Mouse (Mus musculus) spleen, embryonic (tissue): ENCODE results near the gene Atg9b.

ENCODE experiments used
- CTCF ChIA-PET: fragments of 350-600 bp; sonication (Branson Sonifier 250); formaldehyde crosslinking; loops from one replicate; lab custom pipeline; 2022; lab: Charles Lee

Atg9b gene

DNA sequence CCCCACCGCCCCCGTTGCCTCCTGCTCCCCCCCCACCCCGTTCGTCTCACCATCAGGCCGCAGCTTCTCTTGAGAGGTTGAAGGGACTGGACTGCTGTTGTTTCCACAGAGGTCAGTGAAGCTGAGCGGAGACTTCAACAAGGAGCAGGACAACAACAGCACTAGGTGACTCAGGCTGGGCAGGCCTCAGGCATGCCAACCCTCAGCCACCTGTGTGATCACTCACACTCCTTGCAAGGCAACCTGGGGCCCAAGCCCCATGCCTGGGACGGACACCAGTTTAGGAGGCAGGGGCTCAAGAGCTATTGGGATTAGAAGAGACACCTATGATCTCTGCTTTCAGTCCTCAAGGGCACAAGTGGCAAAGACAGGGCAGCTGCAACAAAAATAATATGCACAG is at the start of gene Atg9b:
Gene Atg9b, minus strand, starts transcription at position 280 of the 400 bp plus-strand sequence.
- CTCF ChIA-PET = interaction anchor here (1.6 kb wide), 1 partner anchor 8 kb away, joined by 5 read pairs; no protein-coding TSS in a partner anchor

DNA sequence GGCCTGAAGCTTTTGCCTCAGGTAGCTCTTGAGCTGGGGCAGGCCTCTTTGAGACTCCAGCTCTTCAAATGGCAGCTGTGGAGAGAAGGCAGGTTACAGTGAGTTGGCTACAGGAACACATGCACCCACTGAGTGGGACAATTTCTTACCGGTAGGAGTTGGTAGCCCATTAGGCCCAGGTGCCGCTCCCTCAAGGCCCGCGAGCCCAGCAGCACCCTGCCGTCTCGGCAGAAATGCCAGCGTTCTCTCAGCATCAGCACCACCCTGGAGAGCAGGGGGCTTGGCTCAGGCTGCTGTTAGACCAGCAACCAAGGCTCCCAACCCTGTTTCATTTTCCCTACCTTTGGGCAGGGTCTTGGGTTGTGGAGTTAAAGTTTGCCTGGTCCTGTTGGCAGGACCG is 49.2 kb upstream of the Atg9b start:
- CTCF ChIA-PET = no interaction called here

DNA sequence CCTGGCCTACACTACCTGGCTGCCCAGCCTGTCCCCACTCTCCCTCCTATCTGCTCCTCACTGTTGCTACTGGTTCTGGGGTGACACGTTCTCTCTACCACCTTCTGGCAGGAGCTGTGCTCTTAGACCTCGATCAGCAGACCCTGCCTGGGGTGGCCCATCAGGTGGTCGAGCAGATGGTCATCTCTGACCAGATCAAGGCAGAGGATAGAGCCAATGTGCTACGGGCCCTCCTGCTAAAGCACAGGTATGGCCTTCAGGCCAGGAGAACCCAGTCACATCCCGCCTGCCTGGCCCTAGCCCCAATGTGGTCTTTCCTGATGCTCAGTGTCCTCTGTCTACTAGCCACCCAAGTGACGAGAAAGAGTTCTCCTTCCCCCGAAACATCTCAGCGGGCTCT is 42.0 kb upstream of the Atg9b start:
- CTCF ChIA-PET = interaction anchor here (0.6 kb wide), 1 partner anchor 14 kb away, joined by 3 read pairs; no protein-coding TSS in a partner anchor

DNA sequence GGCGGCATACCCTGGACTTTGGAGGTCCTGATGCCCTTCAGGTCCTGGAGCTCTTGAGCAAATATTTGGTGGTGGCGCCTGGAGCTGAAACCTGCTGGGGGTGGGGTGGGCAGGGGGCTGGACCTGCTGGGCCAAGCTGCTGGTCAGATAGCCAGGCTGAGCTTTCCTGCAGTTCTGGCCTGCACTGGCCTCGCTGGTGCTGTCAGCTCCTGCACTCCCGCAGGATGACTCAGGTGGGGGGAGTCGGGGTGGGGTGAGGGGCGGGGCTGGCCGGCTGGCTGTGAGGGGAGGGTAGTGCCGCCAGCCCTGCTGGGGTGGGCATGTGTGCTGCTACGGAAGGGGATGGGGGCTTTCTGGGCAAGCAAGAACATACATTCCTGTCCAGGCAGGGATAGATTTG is 36.7 kb upstream of the Atg9b start:
- CTCF ChIA-PET = no interaction called here

DNA sequence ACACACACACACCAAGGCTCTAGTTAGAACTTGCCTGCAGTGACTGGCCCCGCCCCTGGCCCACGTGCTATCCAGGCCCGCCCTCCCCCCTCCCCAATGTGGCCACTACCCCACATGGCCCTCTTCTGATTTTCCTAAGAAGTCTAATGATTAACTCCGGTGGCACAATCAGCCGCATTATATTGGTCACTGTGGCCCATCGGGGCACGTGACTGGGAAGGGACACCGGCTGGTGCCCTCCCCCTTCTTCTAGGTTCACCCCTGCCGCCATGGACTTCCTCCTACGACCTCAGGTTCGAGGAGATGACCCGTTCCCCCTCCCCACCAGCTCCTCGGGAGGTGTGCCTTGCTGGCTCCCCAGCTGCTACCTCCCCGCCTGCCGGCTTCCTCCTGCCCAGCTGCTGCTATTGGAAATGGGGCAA is 36.0 kb upstream of the Atg9b start:
- CTCF ChIA-PET = no interaction called here

DNA sequence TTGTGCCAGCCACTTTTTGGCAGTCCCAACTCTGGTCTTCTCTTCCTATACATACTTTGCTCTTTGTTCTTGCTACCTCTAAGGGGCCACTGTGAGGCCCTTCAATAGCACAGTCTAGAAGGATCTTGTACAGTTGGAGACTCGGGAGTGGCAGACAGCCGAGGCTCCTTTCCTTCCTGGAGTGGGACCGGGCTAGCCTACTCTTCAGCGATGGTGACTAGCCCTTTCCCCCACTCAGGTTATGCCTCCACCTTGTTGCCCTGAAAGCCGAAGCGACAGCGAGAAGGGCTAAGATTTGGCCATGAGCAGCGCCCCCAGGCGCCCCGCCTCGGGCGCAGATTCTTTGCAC is 35.3 kb upstream of the Atg9b start:
- CTCF ChIA-PET = no interaction called here

DNA sequence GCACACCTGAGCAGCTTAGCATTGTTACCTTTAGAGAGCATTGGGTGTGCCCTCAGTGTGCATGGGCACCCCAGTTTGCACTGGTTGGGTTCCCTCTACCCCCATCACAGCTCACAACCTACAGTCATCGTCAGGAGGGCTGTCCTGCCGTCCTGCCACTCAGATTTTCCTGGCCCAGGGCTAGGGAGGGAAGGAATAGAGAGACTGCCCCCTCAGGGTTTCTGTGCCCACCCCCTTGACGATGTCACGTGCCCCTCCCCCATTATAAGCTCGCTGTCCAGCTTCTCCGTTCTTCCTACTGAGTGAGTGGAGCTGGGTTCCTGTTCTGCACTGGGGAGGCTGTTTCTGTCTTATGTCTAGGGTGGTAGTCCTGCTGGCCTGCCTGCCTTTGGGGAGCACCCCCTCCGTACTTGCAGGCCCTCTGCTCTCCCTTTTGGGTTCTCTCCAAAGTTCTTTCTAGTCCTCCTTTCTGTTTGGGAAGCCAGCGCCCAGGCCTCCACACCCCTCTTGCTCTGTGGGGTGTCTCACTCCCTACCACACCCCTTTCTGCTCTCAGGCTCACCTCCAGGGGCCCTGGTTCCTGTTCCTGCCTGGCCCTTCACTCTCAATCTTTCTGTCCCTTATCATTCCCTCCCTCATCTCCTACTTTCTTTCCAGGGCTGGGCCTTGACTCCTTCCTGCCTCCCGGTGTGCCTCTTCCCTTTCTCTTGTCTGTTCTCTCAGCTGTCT is 34.8 kb upstream of the Atg9b start:
- CTCF ChIA-PET = interaction anchor here (0.5 kb wide), 1 partner anchor 49 kb away, joined by 3 read pairs; no protein-coding TSS in a partner anchor

DNA sequence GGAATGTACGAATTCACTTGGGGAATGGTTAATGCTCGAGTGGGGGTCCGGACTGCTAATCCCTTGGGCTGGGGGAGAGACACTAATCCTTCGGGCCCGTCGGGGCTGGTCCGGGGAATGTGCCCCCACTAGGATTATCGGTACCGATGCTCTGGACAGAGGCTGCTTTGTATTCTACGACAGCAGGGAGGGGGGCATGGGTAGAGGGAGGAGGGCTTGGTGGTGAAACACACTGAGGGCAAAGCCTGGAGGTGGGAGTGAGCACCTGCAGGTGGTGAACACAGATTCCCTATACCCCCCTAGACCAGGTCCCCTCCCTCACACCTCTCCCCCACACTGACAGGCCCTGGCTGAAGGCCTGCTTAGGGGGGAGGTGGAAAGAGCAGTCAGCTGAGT is 34.1 kb upstream of the Atg9b start:
- CTCF ChIA-PET = interaction anchor here (0.5 to 0.7 kb wide), 2 partner anchors 22 to 50 kb away, joined by 3 read pairs; partner anchors contain the start of gene Tmub1

DNA sequence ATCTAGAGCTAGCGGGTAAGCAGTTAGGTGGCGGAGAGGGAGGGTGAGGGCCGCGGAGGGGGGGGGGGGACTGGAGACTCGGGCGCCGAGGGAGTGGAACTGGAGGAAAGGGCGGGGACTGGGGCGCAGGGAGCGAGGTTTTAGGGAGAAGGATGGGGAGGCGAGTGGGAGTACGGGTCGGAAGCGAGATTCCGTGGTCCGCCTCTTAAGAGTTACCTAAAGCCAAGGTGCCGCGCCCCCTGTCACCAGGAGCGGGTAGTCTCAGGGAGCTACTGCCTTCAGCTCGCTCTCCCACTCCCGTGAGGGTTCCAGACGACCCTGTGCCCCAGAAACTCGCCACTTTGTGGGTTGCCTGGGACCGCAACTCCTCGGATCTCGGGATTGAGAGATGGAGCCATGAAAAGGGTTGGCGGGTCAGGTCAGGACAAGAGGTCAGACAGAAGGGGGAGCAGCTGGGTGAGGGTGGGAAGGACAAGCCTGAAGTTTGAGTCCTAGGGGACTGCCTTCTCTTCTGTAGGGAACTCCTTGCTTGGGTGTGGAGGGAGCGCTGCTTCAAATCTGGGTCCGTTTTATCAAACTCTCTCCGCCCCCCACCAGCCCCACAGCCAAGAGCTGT is 33.6 kb upstream of the Atg9b start:
- CTCF ChIA-PET = interaction anchor here (0.7 to 0.8 kb wide), 2 partner anchors 9 to 22 kb away, joined by 3 read pairs; partner anchors contain the start of gene Tmub1

DNA sequence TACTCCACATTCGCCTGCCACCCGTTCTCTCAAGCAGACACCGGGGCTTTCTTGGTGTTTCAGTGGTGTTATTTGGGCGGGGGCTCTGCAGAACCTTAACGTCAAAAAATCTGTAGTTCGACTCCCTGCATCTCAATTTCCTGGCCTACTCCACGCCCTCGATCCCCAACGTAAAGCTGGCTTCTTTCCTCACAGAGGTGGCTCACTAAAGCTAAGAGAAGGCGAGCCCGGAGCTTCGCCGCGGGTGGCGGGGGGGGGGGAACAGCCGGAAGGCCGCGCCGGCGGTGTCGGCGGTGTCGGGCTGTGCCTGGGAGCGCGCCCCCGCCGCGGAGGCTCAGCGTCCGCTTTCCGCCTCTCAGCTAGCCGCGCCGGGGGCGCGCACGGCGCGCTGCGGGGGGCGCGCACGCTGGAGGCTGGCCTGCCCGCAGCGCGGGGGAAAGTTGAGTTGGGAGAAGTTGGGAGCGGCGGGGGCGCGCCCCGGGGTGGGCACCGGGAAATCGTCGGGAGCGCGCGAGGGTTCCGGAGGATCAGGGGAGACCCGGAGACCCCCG is 33.0 kb upstream of the Atg9b start:
- CTCF ChIA-PET = interaction anchor here (0.8 kb wide), 1 partner anchor 8 kb away, joined by 3 read pairs; no protein-coding TSS in a partner anchor

DNA sequence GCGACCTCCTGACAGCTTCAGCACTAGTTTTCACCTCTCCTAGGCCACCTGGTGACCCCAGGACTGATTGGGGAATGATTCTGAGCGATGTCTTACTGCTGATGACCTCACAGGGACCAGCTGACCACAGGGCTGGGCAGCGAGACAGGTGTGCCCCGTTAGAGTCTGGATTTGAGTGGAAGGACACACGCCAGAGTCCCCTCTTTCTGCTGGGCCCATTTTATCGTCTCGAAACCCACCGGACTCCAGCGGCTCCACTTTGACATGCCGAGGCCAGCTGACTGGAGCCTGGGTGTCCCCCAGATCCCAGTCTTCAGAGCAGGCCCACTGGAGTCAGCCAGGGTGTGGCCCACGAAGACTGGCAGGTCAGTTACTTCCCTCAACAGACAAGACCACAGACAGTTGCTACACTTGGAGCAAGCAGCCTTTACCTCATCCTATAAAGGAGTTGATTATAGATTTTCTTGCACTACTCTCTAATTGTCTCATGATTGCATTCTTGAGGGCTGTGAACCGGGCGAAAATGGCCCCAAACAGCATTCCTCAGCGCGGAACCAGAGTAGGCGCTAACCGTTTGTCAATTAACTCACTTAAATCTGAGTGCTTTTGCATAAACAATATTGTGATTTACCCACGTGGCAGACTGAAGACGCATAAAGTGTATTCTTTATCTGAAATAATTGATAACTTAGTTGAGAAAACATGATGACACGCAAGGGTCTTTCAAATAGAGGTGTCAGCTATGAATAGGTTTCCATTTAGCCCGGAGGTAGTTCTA is 32.2 kb upstream of the Atg9b start:
- CTCF ChIA-PET = no interaction called here

DNA sequence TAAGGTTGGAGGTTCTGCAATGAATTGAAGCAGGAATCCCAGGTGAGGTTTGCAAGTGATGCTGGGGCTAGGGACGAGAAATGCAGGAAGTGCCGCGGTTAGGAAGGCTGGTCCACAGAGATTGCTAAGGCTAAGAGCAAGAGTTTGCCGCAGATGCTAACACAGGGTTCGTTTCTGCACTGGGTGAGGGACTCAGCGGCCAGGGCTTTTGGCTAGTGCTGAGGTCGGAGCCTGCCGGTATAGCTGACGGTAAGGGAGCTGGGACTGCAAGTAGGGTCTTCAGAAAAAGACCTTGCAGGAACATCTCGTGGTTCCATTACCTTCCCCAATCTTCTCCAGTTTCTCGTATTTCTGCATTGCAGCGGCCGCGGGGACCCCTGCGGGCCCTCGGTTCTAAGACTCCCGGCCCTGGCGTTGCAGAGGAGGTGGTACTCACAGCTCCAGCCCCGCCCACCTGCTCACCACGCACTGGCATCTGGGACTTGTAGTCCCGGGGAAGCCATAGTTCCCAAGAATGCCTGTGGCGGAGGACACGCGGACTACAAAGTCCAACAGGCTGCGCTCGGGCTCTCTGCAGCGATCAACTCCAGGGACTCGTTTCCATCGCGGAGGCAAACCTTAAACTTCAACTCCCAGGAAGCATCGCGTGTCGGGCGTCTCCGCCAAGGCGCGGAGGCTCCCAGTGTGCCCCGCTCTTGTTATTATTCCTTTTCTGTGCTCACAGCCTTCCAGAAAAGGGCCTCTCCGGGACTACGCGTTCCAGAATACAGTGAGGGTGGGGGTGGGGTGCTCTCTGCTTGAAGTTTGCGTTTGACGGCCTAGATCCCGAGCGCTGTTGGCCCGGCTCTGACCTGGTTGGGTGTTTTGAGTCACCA is 31.4 kb upstream of the Atg9b start, which contains the start of the genes Cdk5 and Slc4a2:
Gene Cdk5, minus strand, starts transcription at position 402 of the 875 bp plus-strand sequence.
Gene Slc4a2, plus strand, starts transcription at position 709 of the 875 bp plus-strand sequence.
- CTCF ChIA-PET = no interaction called here

DNA sequence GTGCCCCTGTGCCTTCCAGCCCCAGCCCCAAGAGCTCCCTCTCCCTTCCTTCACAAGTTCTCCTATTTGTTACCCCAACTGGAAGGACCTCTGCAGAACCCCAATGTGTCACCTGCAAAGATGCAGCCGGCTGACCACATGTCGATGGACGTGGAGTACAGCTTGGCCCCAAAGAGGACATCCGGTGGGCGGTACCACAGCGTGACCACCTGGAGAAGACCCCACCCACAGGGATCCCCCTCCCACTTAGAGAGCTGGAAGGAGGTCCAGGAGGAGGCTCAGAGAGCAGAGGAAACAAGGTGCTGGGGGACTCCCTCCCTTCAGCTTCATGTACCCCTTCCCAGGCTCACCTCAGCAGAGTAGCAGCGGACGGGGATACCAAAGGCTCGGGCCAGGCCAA is 28.4 kb upstream of the Atg9b start:
- CTCF ChIA-PET = interaction anchor here (0.8 kb wide), 1 partner anchor 14 kb away, joined by 3 read pairs; no protein-coding TSS in a partner anchor

DNA sequence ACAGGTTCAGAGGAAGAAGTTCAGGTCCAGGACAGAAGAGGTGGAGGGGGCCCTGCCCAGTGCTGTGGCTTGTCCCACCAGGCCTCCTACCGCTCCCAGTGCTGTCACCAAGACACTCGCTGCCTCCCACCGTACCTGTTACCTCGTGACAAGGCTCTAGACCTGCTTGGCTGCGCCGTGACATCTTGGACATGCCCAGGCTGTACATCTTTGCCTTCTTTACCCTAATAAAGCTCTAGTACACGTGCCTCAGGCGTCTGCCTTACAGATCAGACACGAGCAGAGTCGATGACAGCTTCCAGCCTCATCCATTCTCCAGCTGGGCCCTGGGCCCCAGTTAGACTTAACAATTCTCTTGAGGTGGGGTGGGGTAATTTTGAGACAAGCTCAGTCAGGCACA is 25.6 kb upstream of the Atg9b start:
- CTCF ChIA-PET = no interaction called here

DNA sequence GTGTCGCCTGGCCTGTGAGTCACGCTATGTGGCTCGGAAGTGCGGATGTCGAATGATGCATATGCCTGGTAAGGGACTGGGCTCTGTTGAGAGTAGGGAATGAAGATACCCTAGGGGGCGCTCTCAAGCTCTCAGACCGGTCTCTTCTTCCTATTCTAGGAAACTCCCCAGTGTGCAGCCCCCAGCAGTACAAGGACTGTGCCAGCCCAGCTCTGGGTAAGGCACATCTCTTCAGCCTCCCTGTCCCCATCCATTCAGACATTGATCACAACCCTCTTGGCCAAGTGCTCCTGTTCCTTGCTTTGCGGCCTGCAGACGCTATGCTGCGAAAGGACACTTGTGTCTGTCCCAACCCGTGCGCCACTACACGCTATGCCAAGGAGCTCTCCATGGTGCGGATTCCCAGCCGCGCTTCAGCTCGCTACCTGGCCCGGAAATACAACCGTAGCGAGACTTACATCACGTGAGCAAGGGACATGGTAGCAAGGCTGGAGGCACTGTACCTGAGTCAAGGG is 24.3 kb upstream of the Atg9b start:
- CTCF ChIA-PET = interaction anchor here (0.5 to 1.1 kb wide), 3 partner anchors 9 to 884 kb away, joined by 3 to 12 read pairs (median 3); no protein-coding TSS in a partner anchor

DNA sequence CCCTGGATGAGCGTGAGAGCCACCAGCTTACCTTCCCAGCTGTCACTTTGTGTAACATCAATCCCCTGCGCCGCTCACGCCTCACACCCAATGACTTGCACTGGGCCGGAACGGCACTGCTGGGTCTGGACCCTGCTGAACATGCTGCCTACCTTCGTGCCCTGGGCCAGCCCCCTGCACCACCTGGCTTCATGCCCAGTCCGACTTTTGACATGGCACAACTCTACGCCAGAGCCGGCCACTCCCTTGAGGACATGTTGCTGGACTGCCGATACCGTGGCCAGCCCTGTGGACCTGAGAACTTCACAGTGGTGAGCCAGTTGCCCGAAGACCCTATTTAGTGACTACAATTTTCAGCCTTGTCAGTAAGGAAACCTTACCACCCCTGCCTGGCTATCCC is 22.0 kb upstream of the Atg9b start:
- CTCF ChIA-PET = interaction anchor here (0.5 kb wide), 1 partner anchor 40 kb away, joined by 3 read pairs; no protein-coding TSS in a partner anchor

DNA sequence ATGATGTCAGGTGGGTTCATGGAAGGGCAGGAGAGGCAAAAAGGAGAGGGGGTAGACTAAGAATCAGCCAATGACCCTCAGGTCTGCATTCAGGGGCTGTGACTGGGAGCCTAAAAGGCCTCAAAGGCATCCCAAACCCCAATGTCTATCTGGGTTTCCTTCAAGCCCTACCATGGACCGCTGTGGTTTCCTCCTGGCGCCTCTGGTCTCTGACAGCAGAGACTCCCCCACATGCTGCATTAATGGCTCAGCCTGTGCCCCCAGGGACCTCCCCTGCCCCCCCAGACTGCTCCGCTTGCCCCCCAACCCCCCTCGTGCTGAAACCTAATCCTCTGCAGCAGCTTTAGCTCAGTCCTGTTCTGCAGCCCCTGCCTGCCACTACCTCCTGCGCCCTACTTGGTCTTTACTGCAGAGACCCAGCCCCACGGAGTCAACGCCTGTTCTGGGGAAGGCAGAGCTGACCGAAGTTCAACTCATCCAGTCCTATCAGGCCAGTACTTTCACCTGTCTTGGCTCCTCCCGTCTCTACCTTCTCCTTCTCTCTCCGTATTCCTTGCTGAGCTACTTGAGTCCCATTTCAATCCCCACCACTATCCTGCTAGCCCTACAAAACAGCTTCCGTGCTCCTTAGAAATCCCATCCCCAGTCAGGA is 21.2 kb upstream of the Atg9b start, which contains the start of gene Asic3:
Gene Asic3, plus strand, starts transcription at position 351 of the 652 bp plus-strand sequence.
- CTCF ChIA-PET = no interaction called here

DNA sequence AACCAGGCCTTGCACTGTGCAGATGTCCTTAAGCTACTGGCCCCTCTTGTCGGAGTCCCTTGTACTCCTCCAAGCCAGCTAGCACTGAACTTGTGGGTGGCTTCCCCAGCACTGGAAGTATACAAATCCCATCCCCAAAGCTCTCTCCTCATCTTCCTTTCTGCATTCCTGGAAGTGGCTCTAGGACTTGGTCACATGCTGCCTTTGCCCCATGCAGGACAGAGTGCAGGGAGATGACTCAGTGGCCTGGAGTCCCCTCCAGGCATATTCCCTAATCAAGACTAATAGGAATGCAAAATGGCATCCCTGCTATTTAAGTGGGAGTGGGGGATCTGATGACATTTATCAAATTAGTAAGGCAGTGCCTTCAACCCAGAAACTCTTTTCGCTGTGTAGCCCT is 20.1 kb upstream of the Atg9b start:
- CTCF ChIA-PET = no interaction called here

DNA sequence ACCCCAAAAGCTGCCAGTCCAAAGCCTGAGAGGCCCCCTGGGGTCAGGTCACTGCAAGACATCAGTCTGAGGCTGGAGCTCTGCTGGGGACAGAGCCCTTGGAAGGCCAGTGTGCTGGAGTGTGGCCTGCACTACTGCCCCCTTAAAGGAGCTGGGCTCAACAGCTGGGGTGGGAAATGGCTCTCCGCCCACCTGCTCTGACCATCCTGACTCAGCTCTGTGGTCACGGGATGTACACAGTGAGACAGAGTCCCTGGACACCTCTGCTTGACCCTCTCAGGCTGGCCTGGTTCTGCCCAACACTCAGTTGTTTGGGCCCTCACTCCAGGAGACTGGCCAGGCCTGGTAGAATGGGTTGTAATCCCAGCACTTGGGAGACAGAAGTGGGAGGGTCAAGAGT is 17.5 kb upstream of the Atg9b start:
- CTCF ChIA-PET = no interaction called here

DNA sequence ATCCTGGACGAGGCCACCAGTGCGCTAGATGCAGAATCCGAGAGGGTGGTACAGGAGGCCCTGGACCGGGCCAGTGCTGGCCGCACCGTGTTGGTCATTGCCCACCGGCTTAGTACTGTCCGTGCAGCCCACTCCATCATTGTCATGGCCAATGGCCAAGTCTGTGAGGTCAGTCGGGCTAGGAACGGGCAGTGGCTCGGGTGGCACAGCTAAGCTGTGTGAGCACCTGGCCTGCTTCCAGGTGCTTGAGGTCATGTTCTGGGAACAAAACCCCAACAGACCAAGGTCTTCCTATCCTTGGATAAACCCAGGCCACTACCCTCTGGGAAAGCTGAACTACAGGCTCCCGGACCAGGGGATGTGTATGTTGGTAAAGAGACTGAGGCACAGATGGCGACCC is 16.7 kb upstream of the Atg9b start:
- CTCF ChIA-PET = no interaction called here
